Mouse (Mus musculus): Measurements from ENCODE around the gene Dlk1.

DNA sequence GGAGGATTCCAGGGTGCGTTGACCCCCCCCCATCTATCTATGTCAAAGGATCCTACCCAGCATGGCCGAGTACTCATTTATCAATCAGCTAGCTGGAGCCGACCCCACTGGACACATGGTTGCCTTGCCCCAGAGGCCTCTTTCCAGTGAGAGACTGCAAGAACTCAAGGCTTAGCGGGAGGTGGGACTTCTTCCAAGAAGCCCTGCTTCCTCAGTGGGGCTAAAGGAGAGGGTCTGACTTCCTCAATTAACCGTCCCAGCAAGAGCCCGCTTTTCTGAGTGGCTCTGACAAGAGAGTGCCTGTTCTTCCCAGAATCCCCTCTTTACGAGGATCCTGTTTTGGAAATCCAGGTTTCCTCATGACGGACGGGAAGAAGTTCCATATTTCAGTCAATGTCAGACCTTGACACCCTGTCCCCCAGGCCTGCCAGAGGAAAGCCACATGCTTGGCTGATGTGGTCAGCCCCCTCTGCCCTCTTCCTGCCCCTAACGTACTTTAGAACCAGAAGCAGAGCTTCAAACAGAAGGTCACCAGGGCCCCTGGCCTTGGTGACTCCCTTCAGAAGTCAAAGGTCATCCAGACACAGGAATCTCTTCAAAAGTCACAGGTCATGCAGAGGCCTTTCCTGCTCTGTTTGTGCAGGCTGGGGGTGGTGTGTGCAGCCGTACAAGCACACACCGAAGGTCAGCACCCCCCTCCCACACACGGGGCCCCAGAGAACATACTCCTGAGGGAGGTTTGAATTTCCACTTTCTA is 59.7 kb downstream of the Dlk1 start:
- TF ChIP-seq TAL1 (IDR thresholded peaks at IDR 0.05; ENCODE audit: low read length) (no peak), GATA1 (IDR thresholded peaks at IDR 0.05; ENCODE audit: low read length) (no peak)
